Mouse (Mus musculus): ENCODE measurements around the gene B3gnt9.
"Not testable (repeated sequence)": the region's sequence is repeated elsewhere in the genome, so short reads cannot be mapped to it uniquely, and the experiment has no call there.

B3gnt9 gene

GRCm38 (mm10) chr8:105254966-105255350, at the start of gene B3gnt9:
Gene B3gnt9, minus strand, starts transcription at chr8:105255153.
- DNase-seq (ENCODE audit: extremely low spot score, low spot score) = peak; percentile 70

DNA sequence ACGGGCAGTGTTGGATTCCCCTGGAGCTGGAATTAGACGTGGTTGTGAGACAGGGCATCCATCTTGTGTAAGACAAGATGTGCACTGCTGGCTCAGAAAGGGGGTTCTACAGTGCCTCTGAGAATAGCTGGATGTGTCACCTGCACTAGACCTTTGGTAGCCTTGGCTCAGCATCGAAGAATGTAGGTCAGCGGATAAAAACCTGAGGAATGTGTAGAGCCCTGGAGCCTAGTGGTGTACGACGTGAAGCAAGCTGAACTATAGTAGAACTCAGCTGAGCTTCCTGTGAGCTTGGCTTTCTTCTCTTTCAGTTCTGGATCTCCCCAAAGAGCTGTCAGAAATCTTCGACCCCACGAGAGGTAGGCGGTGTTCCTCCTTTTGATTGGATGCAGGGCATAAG, 48.9 kb upstream of the B3gnt9 start:
- DNase-seq (ENCODE audit: extremely low spot score, low spot score) = no peak

GRCm38 (mm10) chr8:105303396-105303795, 48.4 kb upstream of the B3gnt9 start:
- no peak for DNase-seq (ENCODE audit: extremely low spot score, low spot score)

- DNase-seq (ENCODE audit: extremely low spot score, low spot score) = no peak
These were observed 45.0 kb upstream of the B3gnt9 start for GRCm38 (mm10) chr8:105299962-105300361.

DNA sequence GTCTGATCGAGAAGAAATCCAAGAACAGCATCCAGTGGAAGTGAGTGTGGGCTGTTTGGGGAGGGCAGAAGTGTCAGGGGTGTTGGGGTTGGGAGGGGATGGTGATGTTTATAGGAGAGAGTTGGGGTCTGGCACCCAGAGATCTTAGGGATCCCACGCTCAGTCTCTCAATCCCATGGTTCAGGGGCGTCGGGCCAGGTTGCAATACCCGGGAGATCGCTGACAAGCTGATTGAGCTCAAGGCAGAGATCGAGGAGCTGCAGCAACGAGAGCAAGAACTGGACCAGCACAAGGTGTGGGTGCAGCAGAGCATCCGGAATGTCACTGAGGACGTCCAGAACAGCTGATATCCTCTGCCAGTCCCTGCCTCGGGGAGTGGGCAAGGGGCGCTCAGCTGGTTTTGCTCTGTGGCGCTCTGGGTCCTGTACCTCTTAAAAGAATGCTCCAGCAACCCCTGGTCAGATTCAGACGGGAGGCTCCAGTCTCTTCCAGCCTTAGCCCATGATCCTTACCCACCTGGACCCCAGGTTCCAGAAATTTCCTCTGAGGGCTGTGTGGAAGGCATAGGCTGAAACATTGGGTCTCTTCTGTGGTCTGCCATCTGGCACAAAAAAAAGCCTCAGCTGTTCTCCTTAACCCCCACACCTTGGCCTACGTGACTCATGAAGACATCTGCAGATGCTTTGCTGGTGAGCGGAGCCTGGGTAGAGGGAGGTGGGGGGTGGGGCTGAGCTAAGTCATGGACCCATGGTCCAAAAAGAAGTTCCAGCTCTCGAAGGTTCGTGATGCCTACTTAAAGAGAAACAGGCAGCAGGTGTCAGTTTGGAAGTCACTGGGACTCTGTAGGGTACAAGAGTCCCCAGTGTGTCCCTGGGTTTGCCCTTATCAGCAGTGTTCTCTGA, 43.6 kb upstream of the B3gnt9 start:
- no peak for DNase-seq (ENCODE audit: extremely low spot score, low spot score)

GRCm38 (mm10) chr8:105297511-105298192, 42.7 kb upstream of the B3gnt9 start, which contains the start of gene E2f4:
Gene E2f4, plus strand, starts transcription at chr8:105297663.
- peak; percentile 93 for DNase-seq (ENCODE audit: extremely low spot score, low spot score)

DNA sequence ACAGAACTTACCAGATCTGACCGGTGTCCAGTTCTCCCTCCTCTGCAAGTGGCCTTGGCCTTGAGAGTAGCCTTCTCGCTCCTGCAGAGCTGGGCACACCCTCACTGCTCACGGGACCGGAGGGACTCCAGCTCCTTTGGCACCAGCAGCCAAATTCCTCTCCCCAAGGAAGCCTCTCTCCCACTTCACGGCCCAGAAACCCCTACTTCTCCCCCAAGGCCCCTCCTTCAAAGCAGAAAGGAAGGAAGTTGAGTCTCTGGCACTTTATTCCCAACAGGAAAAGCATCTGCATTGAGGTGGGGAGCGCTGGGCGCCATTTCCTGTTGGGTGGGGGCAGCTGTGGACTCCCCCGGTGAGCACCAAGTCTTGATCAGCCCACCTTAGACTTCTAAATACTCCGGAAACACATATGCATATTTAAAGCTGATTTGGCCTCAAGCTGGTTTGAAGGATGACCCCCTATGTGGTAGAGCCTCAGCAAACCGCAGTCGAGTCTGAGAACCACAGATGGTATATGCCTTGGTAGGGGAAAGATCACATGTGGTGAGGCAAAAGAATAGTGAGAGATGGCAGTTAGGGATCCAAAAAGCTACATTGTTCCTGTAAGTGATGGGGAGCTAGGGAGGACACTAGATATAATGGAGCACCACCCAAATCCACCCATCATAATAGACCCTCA, 41.1 kb upstream of the B3gnt9 start, which contains the start of gene Exoc3l:
Exoc3l (minus strand) TSS at position 207 of the 679 bp plus-strand sequence.
- no peak for DNase-seq (ENCODE audit: extremely low spot score, low spot score)

DNA sequence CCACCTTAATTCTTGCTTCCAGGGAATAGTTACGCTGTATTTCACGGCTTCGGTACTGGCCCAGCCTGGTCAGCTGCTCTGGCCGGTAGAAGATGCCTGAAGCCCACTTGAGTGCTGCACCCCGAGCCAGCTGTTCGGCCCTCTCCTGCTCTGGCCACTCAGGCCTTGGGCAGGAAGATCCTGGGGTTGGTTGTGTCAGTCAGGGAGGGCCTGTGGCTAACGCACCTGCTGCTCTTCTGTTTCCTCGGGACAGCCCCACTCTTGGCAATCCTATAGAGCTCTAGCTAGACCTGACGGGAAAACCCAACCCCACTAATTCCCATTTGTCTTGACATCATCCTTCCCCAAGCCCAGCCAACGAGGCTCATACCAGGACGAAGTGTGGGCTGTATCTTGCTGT, 40.3 kb upstream of the B3gnt9 start:
- no peak for DNase-seq (ENCODE audit: extremely low spot score, low spot score)

GRCm38 (mm10) chr8:105294776-105295175, 39.8 kb upstream of the B3gnt9 start:
- DNase-seq (ENCODE audit: extremely low spot score, low spot score) = no peak

DNA sequence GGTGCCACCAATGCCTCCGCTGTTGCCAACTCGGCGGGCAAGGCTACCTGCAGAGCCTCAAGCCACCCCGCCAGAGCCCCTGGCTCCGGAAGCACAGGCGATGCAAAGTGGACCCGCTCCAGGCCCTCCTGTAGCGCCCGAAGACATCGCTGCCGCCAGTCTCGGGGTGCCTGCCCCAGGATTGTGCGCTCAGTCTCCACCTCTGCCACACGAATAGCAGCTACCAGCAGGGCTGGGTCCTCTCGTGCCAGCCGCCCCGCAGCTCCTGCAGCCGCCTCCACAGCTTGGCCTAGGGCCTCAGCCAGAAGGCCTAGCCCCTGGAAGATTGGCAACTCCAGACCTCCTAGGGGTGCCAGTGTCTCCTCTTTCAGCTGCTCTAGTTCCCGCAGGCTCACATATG, 38.5 kb upstream of the B3gnt9 start:
- DNase-seq (ENCODE audit: extremely low spot score, low spot score) = no peak

DNA sequence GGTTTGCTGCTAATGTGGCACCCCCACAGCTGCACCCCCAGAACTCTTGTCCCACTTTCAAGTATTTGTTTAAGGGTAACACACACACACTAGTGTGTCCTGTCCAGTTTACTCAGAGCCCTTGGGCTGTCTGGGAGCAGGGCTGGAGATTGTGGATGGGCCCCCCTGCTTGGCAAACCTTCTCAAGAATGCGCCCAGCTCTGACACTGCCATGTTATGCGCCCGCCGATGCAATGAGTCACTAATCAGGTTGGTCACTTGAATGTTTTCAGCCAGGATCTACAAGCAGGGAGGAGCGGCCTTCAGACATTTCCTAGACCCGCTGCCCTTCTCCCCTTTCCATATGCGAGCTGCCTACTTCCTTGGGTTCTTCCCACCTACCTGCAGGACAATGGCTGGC, 37.5 kb upstream of the B3gnt9 start:
- DNase-seq (ENCODE audit: extremely low spot score, low spot score) = no peak

GRCm38 (mm10) chr8:105291802-105292201, 36.8 kb upstream of the B3gnt9 start:
- DNase-seq (ENCODE audit: extremely low spot score, low spot score) = not testable (repeated sequence)

- not testable (repeated sequence) for DNase-seq (ENCODE audit: extremely low spot score, low spot score)
These were observed 36.4 kb upstream of the B3gnt9 start for GRCm38 (mm10) chr8:105291364-105291763.

GRCm38 (mm10) chr8:105290554-105291314, 35.8 kb upstream of the B3gnt9 start:
- DNase-seq (ENCODE audit: extremely low spot score, low spot score) = peak; percentile 94

- DNase-seq (ENCODE audit: extremely low spot score, low spot score) = peak; percentile 62
These were observed 35.0 kb upstream of the B3gnt9 start, which contains the start of gene 4931428F04Rik for GRCm38 (mm10) chr8:105289805-105290460. Gene 4931428F04Rik, minus strand, starts transcription at chr8:105289864.

GRCm38 (mm10) chr8:105288958-105289732, 34.2 kb upstream of the B3gnt9 start:
- DNase-seq (ENCODE audit: extremely low spot score, low spot score) = peak; percentile 95

DNA sequence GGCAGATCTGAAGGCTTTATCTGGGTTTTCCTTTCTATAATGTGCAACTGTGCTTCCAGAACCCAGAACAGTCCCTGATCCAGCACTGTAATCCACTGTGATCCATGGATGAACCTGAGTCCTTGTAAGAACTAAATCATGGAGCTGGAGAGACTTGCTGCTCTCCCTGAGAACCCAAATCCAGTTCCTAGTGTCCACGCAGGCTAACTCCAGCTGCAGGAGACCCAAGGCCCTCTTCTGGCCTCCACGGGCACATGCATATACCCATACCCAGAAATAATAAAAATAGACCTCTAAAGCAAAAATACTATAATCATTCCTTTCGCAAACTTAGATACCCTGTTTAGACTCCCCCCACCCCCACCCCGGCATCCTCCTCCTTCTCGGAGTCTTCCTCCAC, 33.3 kb upstream of the B3gnt9 start:
- no peak for DNase-seq (ENCODE audit: extremely low spot score, low spot score)

- DNase-seq (ENCODE audit: extremely low spot score, low spot score) = no peak
These were observed 32.0 kb upstream of the B3gnt9 start for GRCm38 (mm10) chr8:105286907-105287306.

DNA sequence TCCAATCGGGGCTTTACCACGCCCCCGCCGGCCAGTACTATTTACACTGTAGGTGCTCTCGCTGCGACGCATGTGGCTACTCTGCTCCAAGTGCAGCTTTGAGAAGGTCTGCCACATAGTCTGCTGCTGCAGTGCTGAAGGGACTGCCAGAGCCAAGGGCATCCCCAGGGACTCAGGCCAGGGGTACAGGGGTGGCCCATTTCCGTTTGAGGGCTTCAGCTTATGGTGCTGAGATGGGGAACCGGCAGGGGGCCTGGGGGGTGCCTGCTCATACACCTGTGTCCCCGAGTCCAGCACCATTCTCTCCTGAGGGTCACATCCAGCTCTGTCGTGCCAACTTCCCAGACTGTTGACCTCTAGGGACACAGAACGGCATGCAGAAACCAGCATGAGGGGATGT, 30.6 kb upstream of the B3gnt9 start:
- DNase-seq (ENCODE audit: extremely low spot score, low spot score) = no peak

DNA sequence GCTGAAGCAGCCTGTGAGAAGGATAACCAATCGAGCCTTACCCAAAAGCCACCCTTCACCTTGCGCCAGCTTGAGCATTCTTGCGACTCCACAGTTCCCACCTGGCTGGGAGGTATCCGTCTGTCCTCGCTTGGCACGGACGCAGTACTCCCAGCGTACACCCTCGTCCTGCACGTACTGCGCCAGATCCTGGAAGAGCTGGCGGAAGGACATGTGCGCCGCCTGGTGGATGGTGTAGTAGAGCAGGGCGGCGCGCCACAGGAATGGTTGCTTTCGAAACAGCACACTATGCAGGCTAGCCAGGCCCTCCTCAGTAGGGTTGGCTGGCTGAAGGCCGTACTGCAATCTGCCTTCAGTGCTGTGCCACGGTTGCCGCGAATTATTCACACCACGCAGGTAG, 28.1 kb upstream of the B3gnt9 start:
- DNase-seq (ENCODE audit: extremely low spot score, low spot score) = no peak

Measured in neural tube, embryonic 10.5 days (tissue).